Mouse (Mus musculus) activated CD4-positive, CD25-positive, alpha-beta regulatory T cell, adult 4 months (primary cell): Measurements from ENCODE around the gene Tectb. TPM values are rescaled to one million over a fixed set of nuclear protein-coding genes. Genes with fewer than 3 reads are reported as not detected.

Experiments
- ATAC-seq: one replicate; pipeline ENCODE4 v1.8.0; 2017
- polyA plus RNA-seq, 2 experiments: library from polyadenylated mRNA; unstranded; fragments of 100-300 nt; shearing (Covaris generic); gene quantifications; one replicate each; pipeline ENCODE4 v1.2.1; 2017

The Tectb gene
- polyA plus RNA-seq, 2 experiments from 2014 or later, result not detected

- ATAC-seq, result no peak
Observed at GRCm38 (mm10) chr19:55211698-55212097, 31.2 kb downstream of the Tectb start.

DNA sequence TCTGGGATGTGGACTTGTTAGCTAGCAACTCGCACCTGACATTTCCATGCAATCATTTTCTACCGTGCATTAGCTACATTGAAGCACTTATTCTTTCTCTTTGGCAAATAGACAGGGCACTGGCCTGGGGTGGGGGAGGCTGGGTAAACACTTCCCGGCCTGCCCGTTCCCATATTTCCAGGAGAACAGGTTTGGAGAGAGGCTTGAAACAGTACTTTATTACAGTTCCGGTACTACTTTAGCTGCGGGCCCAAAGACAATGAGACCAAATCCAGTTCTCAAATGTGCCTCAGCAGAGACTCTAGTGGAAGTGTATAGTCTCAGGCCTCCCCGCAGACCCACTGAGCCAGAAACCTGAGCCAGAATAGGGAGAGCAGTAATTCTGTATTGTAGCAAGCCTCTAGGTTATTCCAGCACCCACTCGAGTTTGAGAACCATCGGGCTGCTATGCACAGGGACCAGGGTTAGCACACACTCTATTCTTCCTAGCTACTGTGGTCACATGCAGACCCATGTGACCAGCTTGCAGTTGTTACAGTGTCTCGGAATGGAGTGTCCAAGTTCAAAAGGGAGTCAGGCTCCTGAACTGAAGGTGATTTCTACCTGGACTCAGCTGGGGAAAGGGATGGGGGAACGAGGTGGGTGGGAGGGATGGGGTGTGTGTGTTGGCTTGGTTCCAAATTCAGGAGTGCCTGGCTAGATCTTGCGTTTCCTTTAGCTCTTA is 33.2 kb downstream of the Tectb start:
- ATAC-seq, result no peak

- no peak for ATAC-seq
Observed at GRCm38 (mm10) chr19:55216876-55217275, 36.3 kb downstream of the Tectb start.

DNA sequence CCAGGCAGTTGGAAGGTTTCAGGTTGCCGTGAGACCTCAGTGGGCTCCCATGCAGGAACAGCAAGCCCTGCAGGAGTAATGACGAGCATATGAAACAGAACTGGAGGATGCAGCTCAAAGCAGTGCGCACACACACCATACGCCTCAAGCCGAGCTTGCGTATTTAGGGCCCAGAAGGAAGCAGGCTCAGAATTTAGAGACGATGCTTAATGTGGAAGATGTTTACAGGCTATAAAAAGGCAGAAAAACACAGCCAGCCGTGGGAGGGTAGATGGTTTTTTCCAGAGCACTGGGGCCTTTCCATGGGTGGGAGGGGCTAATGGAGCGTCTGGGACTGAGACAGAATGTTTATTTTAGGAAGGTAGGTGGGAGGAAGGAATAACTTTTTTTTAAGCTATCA is 36.8 kb downstream of the Tectb start:
- no peak for ATAC-seq

DNA sequence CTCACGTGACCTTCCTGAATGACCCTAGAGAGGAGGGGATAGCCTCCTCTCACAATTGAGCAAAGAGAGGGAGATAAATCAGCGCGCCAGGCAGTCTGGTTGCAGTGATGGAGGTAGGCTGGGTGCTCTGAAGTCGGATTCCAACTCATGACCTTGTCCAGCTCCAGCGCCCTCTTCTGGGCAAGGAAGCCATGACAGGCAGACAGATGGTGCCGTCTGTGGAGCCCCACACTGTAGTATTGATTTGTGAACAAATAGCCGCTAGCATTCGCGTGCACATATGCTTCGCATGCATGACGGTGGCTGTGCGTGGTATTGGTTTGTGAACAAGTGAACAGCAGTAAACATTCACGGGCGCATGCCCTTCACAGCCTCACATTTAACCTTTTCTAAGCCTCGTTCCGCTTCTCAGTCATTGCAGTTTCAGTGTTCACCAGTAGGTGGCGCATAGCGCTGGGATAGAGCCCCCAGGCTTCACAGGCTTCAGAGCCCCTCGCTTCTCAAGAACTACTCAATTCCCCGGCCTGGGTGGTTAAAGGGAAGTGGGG is 37.7 kb downstream of the Tectb start:
- ATAC-seq, result peak; percentile 78

DNA sequence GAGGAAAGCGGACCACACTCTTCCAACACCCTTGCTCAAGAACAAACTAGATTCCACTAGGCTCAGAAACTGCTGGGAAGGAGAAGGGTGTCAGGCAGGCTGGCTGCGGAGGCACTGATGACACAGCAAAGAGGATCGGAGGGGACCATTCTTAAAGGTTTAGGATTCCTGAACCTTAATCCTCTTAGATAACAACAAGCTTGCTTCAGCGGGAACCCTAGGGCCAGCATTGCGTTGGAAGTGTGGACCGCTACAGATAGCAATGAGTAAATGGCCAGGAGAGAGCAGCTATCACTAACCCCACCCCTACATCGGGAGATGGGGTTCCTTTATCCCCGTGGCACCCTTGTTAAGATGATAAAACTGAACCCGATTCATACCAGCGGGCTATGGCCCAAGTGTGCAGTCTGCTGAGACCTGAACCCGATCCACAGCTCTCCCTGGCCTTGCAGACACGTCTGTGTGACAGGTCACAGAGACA is 38.2 kb downstream of the Tectb start:
- ATAC-seq, result no peak

DNA sequence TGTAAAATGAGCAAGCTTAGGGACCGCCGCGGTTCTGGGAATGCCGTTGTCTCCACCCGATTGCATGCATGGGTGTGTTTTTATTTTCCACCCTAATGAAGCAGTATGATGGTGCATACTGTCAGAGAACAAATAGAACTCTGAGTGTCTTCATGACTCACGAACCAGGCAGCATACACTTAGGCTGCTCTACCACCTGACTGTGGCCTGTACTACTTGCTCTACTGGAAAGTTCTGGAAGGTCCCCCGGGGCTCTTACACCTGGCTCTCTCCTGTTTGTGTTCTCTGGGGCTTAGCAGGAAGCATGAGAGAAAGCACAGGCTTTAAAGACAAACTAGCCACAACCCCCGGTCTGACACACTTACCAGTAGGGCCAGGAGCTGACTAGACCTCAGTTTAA is 38.8 kb downstream of the Tectb start:
- ATAC-seq, result no peak

DNA sequence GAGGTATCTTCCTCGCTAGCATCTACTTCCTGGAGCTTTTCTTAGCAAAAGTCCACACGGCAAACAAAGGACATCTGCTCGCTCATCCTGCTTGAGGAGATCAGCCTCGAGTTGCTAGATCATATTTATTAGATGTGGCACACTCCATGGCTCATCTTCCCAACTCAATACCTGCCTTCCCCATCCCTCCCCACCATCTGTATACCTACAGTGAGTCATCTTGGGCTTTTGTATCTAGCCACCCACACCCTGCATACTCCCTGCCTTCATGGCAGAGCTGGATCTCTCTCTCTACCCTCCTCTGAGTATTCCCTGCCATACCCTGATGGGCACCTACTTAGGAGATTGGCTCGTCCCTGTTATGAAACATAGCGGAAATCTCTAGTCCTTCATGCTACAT is 40.7 kb downstream of the Tectb start:
- ATAC-seq, result no peak

- ATAC-seq, result no peak
Observed at GRCm38 (mm10) chr19:55222268-55222667, 41.7 kb downstream of the Tectb start.

- no peak for ATAC-seq
Observed at GRCm38 (mm10) chr19:55226621-55227020, 46.1 kb downstream of the Tectb start.

DNA sequence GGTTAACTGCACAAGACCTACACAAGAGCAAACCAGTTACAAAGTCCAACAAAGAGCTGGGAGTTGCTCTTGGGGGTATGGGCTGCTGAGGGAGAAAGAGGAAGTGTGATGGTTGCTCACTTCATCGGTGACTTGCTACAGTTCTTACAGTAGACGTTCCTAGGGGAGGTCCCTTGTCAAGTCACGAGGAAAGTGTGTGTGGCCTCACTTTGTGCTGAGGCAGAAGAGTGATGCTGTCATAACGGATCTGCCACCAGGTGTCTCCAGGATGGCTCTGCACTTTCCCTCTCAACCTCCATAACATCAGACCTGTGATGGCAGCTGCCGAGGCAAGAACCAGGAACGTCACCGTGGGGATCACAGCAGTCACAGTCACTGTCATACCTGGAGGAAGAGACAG is 46.6 kb downstream of the Tectb start:
- ATAC-seq, result no peak

DNA sequence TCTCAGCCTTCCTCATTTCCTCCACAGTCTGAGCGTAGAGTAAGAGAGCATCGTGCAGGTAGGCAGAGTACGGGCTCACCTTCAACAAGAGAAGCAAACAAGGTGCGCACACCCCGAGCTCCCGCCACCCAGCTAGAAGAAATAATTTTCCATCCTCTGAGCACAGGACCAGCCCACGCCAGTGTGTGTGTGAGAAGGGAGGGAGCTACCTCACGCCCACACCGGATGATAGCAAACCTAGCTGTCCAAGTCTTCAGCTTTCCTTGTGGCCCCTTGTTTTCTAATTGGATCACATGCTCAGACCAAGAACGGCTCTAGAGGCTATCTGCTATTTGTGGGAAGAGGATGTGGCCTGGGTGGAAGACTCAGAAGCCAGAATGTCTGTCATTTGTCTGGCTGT is 50.5 kb downstream of the Tectb start:
- no peak for ATAC-seq

GRCm38 (mm10) chr19:55232136-55232535 is 51.6 kb downstream of the Tectb start:
- no peak for ATAC-seq

- no peak for ATAC-seq
Observed at GRCm38 (mm10) chr19:55236026-55236425, 55.5 kb downstream of the Tectb start.

- ATAC-seq, result no peak
Observed at GRCm38 (mm10) chr19:55236564-55236963, 56.0 kb downstream of the Tectb start.

- ATAC-seq, result no peak
Observed at GRCm38 (mm10) chr19:55239766-55240426, 59.4 kb downstream of the Tectb start.

DNA sequence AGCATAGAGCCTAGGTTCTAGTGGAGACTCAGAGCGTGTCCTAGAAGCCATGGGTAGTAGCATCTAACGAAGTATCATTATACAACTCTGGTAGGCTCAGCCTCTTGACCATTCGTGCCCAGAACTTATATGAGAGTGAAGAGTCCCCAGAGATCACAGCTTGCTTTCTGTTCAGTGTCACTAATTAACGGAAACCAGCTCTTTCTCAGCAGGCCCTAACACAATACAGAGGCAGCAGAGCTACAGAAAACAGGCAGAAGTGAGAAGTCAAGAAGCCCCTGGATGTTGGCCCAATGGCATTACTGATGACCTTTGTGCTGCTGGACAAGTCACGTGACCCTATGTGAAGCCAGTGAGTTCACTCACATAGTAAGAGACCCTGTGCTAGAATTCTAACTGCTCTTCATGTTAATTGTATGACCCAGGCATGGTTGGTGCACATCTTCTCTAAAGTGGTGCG is 60.7 kb downstream of the Tectb start, which contains the start of gene Gucy2g:
Gucy2g (minus strand) TSS at position 51 of the 460 bp plus-strand sequence.
- no peak for ATAC-seq

DNA sequence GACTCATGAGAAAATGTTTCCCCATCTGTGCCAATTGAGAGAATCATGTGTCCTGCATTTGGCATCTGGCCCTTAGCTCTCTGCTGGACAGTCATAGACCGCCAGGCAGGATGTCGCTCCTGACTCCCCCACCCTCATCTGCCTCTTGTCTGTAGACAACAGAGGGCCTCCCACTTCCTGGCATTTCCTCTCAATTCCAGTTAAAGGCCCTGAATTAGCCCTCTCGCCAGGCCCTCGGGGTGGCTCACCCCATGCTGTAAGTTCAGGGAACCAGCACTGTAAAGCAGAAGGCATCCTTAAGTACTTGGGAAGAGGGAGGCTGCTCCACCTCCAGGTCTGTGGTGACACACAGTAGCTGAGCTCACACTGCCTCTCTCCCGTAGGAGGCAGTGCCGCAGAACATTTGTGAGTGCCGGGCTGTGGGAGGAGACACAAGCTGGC is 64.3 kb downstream of the Tectb start:
- ATAC-seq, result no peak

Other genes starting within 250 kb of the Tectb start
- 1 to 10 TPM; 1.6 to 1.9 TPM for gene Gpam, start 53.5 kb upstream of the Tectb start, polyA plus RNA-seq
- not detected for gene Gucy2g, start 60.5 kb downstream of the Tectb start, polyA plus RNA-seq
- 10 to 100 TPM; 65.4 to 98.0 TPM for gene Acsl5, start 71.2 kb downstream of the Tectb start, polyA plus RNA-seq
- 10 to 100 TPM; 64.8 to 66.0 TPM for gene Zdhhc6, start 135.3 kb downstream of the Tectb start, polyA plus RNA-seq
- 10 to 100 TPM; 26.1 to 32.2 TPM for gene Vti1a, start 135.6 kb downstream of the Tectb start, polyA plus RNA-seq